Mouse (Mus musculus) lung, adult 2 months (tissue): ENCODE results near the gene Atp10a.

Experiments
- CTCF ChIP-seq: fragments of 200-500 bp; IDR thresholded peaks from 2 replicates; pipeline ENCODE4 v1.5.1; 2011; ENCODE audit warnings: mild to moderate bottlenecking, low read length, control low read depth; ENCODE audit not compliant: insufficient read depth
- POLR2A ChIP-seq: fragments of 200-500 bp; IDR thresholded peaks from 2 replicates; pipeline ENCODE4 v1.6.1; 2011; ENCODE audit warnings: low read depth, mild to moderate bottlenecking, control low read depth, low read length, borderline replicate concordance; ENCODE audit errors: extremely low read depth

- no peak for TF ChIP-seq CTCF
- TF ChIP-seq POLR2A = no peak
Observed at GRCm38 (mm10) chr7:58758396-58758795, 102.4 kb downstream of the Atp10a start.
